ENCODE assay signal across 18 mouse cellular contexts in the genomic region with DNA sequence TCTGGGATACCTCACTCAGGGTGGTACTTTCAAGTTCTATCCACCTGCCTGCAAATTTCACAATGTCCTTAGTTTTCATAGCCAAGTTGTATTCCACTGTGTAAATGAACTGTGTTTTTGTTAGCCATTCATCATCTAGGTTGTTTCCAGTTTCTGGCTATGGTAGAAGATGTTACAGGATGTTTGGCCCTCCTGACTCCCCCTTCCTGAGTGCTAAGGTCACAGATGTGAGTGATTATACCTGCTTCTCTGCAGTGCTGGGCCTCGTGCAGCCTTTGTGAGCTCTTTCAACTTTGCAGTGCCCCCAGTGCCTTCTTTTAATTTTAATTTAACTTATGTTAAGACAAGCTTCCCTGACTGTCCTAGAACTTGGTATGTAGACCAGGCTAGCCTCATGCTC. TPM values are rescaled to one million over a fixed set of nuclear protein-coding genes. Genes with fewer than 3 reads are reported as not detected.
"Had no signal": no experiment of that assay in that cellular context is flagged by ENCODE, and none has a peak within 500 bp of the region (broad histone marks: within the 10 kb centered on the region; RNA-seq: fewer than 3 reads in every experiment).

No protein-coding gene starts in this region.

- DNase-seq: kidney, adult 11 months; kidney, adult 9 months; kidney, postnatal 36 days; liver; liver, embryonic 13.5 days; liver, postnatal 0 days; lung, postnatal 14 days; thymus, postnatal 36 days had no signal

- H3K9me3 ChIP-seq: limb, embryonic 12.5 days; liver, embryonic 13.5 days; lung, embryonic 15.5 days; megakaryocyte, embryonic 14.5 days; midbrain, embryonic 12.5 days; neural tube, embryonic 15.5 days; stomach, embryonic 15.5 days had no signal

- ATAC-seq: liver, postnatal 0 days; midbrain, embryonic 16.5 days had no signal

- H3K4me2 ChIP-seq: limb, embryonic 12.5 days; liver, embryonic 13.5 days; lung, embryonic 15.5 days; midbrain, embryonic 12.5 days; neural tube, embryonic 15.5 days; stomach, embryonic 15.5 days had no signal

- H3K27me3 ChIP-seq: limb, embryonic 12.5 days; liver, embryonic 13.5 days; lung, embryonic 15.5 days; megakaryocyte, embryonic 14.5 days; midbrain, embryonic 12.5 days; neural tube, embryonic 15.5 days; stomach, embryonic 15.5 days had no signal

- H3K4me3 ChIP-seq: limb, embryonic 12.5 days; liver, embryonic 13.5 days; lung, embryonic 15.5 days; megakaryocyte, embryonic 14.5 days; midbrain, embryonic 12.5 days; neural tube, embryonic 15.5 days; stomach, embryonic 15.5 days had no signal

- H3K4me1 ChIP-seq: liver, embryonic 13.5 days; midbrain, embryonic 12.5 days; neural tube, embryonic 15.5 days; stomach, embryonic 15.5 days had no signal

- H3K36me3 ChIP-seq: limb, embryonic 12.5 days; liver, embryonic 13.5 days; lung, embryonic 15.5 days; midbrain, embryonic 12.5 days; neural tube, embryonic 15.5 days; stomach, embryonic 15.5 days had no signal

- H3K27ac ChIP-seq: kidney, postnatal 0 days; limb, embryonic 12.5 days; liver, embryonic 13.5 days; lung, embryonic 15.5 days; macrophage; midbrain, embryonic 12.5 days; neural tube, embryonic 15.5 days; stomach, embryonic 15.5 days had no signal

- H3K9ac ChIP-seq: limb, embryonic 12.5 days; liver, embryonic 13.5 days; liver, postnatal 0 days; lung, embryonic 15.5 days; midbrain, embryonic 12.5 days; neural tube, embryonic 15.5 days; stomach, embryonic 15.5 days had no signal

RNA-seq across cellular contexts. Expression of a gene that starts 27.6 kb away (rescaled TPM):
- polyA plus RNA-seq: limb, embryonic 12.5 days; liver, embryonic 13.5 days; liver, postnatal 0 days; lung, embryonic 15.5 days; midbrain, embryonic 12.5 days; midbrain, embryonic 16.5 days; neural tube, embryonic 11.5 days; neural tube, embryonic 15.5 days; stomach, embryonic 15.5 days had no signal
